Mouse (Mus musculus) kidney, postnatal 25 days (tissue): ENCODE results near the gene Atxn7l1.

Experiments used
- DNase-seq, 2 experiments: peaks; one replicate each; pipeline ENCODE4 v3.0.0; 2021; ENCODE audit warnings: mixed read lengths in 2 of 2

Gene Atxn7l1

GRCm38 (mm10) chr12:33333914-33334313, 186.4 kb downstream of the Atxn7l1 start:
- DNase-seq, result peak; percentile 84 to 93

- no peak for DNase-seq
Measured at GRCm38 (mm10) chr12:33334511-33334910, 187.0 kb downstream of the Atxn7l1 start.

- DNase-seq, result no peak
Measured at GRCm38 (mm10) chr12:33334951-33335350, 187.5 kb downstream of the Atxn7l1 start.

GRCm38 (mm10) chr12:33335410-33335809, 187.9 kb downstream of the Atxn7l1 start:
- no peak for DNase-seq

- no peak for DNase-seq
Measured at GRCm38 (mm10) chr12:33336561-33337125, 189.2 kb downstream of the Atxn7l1 start.

GRCm38 (mm10) chr12:33337289-33337688, 189.8 kb downstream of the Atxn7l1 start:
- DNase-seq, result no peak

- DNase-seq, result no peak
Measured at GRCm38 (mm10) chr12:33338170-33338569, 190.7 kb downstream of the Atxn7l1 start.

- no peak for DNase-seq
Measured at GRCm38 (mm10) chr12:33339822-33340221, 192.3 kb downstream of the Atxn7l1 start.

GRCm38 (mm10) chr12:33340698-33341097, 193.2 kb downstream of the Atxn7l1 start:
- DNase-seq, result no peak

- peak in 1 of 2 experiments; percentile 35 for DNase-seq
Measured at GRCm38 (mm10) chr12:33341351-33341892, 193.9 kb downstream of the Atxn7l1 start.

- DNase-seq, result peak in 1 of 2 experiments; percentile 25
Measured at GRCm38 (mm10) chr12:33344970-33345772, 197.7 kb downstream of the Atxn7l1 start.

GRCm38 (mm10) chr12:33345773-33346435, 198.4 kb downstream of the Atxn7l1 start:
- peak in 1 of 2 experiments; percentile 29 for DNase-seq

- no peak for DNase-seq
Measured at GRCm38 (mm10) chr12:33352671-33353070, 205.2 kb downstream of the Atxn7l1 start.

GRCm38 (mm10) chr12:33358345-33358744, 210.9 kb downstream of the Atxn7l1 start:
- DNase-seq, result no peak

- DNase-seq, result no peak
Measured at GRCm38 (mm10) chr12:33359209-33359608, 211.7 kb downstream of the Atxn7l1 start.

GRCm38 (mm10) chr12:33359878-33360482, 212.5 kb downstream of the Atxn7l1 start:
- no peak for DNase-seq

GRCm38 (mm10) chr12:33360729-33361128, 213.2 kb downstream of the Atxn7l1 start:
- DNase-seq, result peak in 1 of 2 experiments; percentile 69

GRCm38 (mm10) chr12:33364511-33364910, 217.0 kb downstream of the Atxn7l1 start:
- no peak for DNase-seq

- DNase-seq, result no peak
Measured at GRCm38 (mm10) chr12:33365133-33365532, 217.6 kb downstream of the Atxn7l1 start.

GRCm38 (mm10) chr12:33369555-33369954, 222.1 kb downstream of the Atxn7l1 start:
- no peak for DNase-seq

- peak; percentile 70 to 78 for DNase-seq
Measured at GRCm38 (mm10) chr12:33379624-33380445, 232.3 kb downstream of the Atxn7l1 start.

- peak; percentile 62 to 76 for DNase-seq
Measured at GRCm38 (mm10) chr12:33388842-33389241, 241.3 kb downstream of the Atxn7l1 start.
